Mouse (Mus musculus): ENCODE measurements around the gene Ppip5k2.

DNA sequence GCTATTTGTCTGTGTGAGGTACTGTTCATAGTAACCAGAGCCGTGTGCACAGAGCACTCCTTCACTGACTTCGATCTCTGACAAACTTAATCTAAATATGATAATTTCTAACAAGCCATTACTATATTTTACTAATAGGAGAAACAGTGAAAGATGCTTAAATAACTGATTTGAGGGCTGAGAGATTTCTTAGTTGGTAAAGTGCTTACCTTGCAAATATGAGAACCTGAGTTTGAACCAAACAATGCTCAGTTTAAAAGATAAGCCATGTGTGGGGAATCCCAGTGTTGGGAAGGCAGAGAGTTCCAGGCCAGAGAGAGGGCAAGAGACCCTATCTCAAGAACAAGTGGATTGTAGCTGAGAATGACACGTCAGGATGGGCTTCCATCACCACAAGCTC is 22.0 kb downstream of the Ppip5k2 start:
- TF ChIP-seq GATA1 (IDR thresholded peaks at IDR 0.05; ENCODE audit: borderline replicate concordance, low read length) (no peak), FLI1 (IDR thresholded peaks at IDR 0.05; ENCODE audit: low read length) (no peak)

Data from megakaryocyte, embryonic 14.5 days (primary cell).